Comparison of ENCODE assay signal across 10 mouse cellular contexts in genomic region chr2:31087085-31087484, GRCm38 (mm10). TPM values are rescaled to one million over a fixed set of nuclear protein-coding genes. Genes with fewer than 3 reads are reported as not detected.
A peak's percentile ranks its signal among the peaks of the same experiment; 100 is the strongest.
DNase-seq lines count a peak whose midpoint lies in the region; ATAC-seq and TF ChIP-seq lines count a peak whose summit lies in the region.
"Had no signal": no experiment of that assay in that cellular context is flagged by ENCODE, and none has a peak within 500 bp of the region (broad histone marks: within the 10 kb centered on the region; RNA-seq: fewer than 3 reads in every experiment).

No protein-coding gene starts in this region.

- H3K4me1 ChIP-seq in kidney, embryonic 15.5 days = peaks cover 39% of the 10 kb centered on the region
- H3K4me1 ChIP-seq in bone marrow macrophage, adult 2 months (ENCODE audit: control insufficient read depth, insufficient read depth, low read length) = peaks cover 63% of the 10 kb centered on the region

- H3K9ac ChIP-seq in kidney, embryonic 15.5 days = no peak overlapping the region

- no peak for TF ChIP-seq POLR2A in bone marrow macrophage, adult 2 months (IDR thresholded peaks at IDR 0.05; ENCODE audit: borderline replicate concordance, low read depth, low read length)

- peak overlapping the region; percentile 89 for H3K27ac ChIP-seq in kidney, embryonic 15.5 days
- peak overlapping the region; percentile 95 for H3K27ac ChIP-seq in bone marrow macrophage, adult 2 months (ENCODE audit: insufficient read depth, low read depth, low read length)

- H3K36me3 ChIP-seq in kidney, embryonic 15.5 days = peaks cover 29% of the 10 kb centered on the region

- WGBS in kidney, embryonic 15.5 days = 12% methylated on average over 5 of the region's 5 CpGs

- no peak overlapping the region for H3K4me3 ChIP-seq in kidney, embryonic 15.5 days (replicated peaks)
- H3K4me3 ChIP-seq in bone marrow macrophage, adult 2 months (ENCODE audit: insufficient read depth, low read length) = no peak overlapping the region
- H3K4me3 ChIP-seq: erythroblast, embryonic 14.5 days had no signal

- H3K27me3 ChIP-seq in kidney, embryonic 15.5 days = no peaks in the 10 kb centered on the region

- peak; percentile 31; the same call in 1 of the 2 replicates for ATAC-seq in kidney, embryonic 15.5 days (replicated peaks; ENCODE audit: low FRiP score)

- no peak for TF ChIP-seq CTCF in bone marrow macrophage, adult 2 months (IDR thresholded peaks at IDR 0.05; ENCODE audit: low read depth, low read length)

- H3K9me3 ChIP-seq in kidney, embryonic 15.5 days (replicated peaks) = peaks cover 6% of the 10 kb centered on the region; the same call in 1 of the 2 replicates

- H3K4me2 ChIP-seq in kidney, embryonic 15.5 days = no peak overlapping the region

- peak; percentile 51 for DNase-seq in adrenal gland, postnatal 10 days
- DNase-seq in adrenal gland, adult 8-10 months = no peak
- no peak for DNase-seq in kidney, adult 18-20 months
- DNase-seq in kidney, postnatal 36 days = peak; percentile 42 to 56
- no peak for DNase-seq in ovary, adult 18-20 months (ENCODE audit: low spot score)
- DNase-seq in right cerebral cortex, adult 2 months (ENCODE audit: low spot score in 2 of 2) = no peak
- DNase-seq: midbrain, embryonic 14.5 days had no signal

RNA-seq across cellular contexts. Expression of gene Fnbp1, which starts 54.7 kb away (rescaled TPM):
- total RNA-seq in adrenal gland, postnatal 10 days (2021) = 10 to 100 TPM; 48.1 to 58.5 TPM
- 10 to 100 TPM; 45.9 to 89.0 (median 70.6) TPM for total RNA-seq in adrenal gland, adult 8-10 months (2022)
- polyA plus RNA-seq in kidney, embryonic 15.5 days (2015; fragmentation: Nextera tagmentation; extraction: Ambion mirVana) = 19.1 and 22.4 TPM in 2 replicates
- 255 and 258 TPM in 2 replicates for polyA plus RNA-seq in bone marrow macrophage, adult 2 months (2012; ENCODE audit: insufficient read depth, insufficient read length, missing spikeins)

Comparison
In these comparisons a context has a peak if more than half of its experiments do, and no peak if none do; other contexts are left out.
1. DNase-seq: peak in adrenal gland, postnatal 10 days (single experiment) and kidney, postnatal 36 days (2 of 2); none in adrenal gland, adult 8-10 months (single experiment), kidney, adult 18-20 months (single experiment), ovary, adult 18-20 months (single experiment) and right cerebral cortex, adult 2 months (0 of 2).